Mouse (Mus musculus) embryonic fibroblast, embryonic 13.5 days (primary cell): Measurements from ENCODE around the gene Clns1a.

Experiments
- CTCF ChIP-seq: IDR thresholded peaks from 2 replicates; pipeline ENCODE4 v1.5.1; 2011; ENCODE audit warnings: mild to moderate bottlenecking, control low read depth, low read length, moderate library complexity, borderline replicate concordance; ENCODE audit not compliant: insufficient read depth
- POLR2A ChIP-seq: IDR thresholded peaks from 2 replicates; pipeline ENCODE4 v1.6.1; 2011; ENCODE audit warnings: low read depth, mild to moderate bottlenecking, control low read depth, low read length, moderate library complexity

DNA sequence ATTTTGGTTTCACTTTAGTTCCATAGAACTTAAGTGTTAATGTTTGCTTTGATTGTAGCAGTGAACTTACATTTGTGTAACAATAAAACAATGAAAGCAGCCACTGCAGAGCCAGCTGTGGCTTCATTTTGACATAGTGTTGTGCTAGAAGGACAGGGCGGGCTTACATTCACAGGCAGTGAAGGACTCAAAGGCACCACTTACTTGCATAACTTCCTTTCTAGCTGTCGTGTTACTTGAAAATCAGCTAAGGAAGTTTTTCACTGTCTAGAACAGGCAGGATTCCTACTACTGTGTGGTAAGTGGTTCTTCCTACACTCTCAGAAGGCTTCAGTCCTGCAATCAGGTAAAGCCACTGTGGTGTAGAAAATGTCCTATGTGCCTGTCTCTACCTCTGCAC is 8.6 kb upstream of the Clns1a start:
- TF ChIP-seq CTCF (no peak), POLR2A (no peak)
